Mouse (Mus musculus) gastrocnemius, postnatal 25 days (tissue): Measurements from ENCODE around the gene Plekhn1. TPM values are rescaled to one million over a fixed set of nuclear protein-coding genes. Genes with fewer than 3 reads are reported as not detected.

Experiments
- DNase-seq: peaks from one replicate; pipeline ENCODE4 v3.0.0; 2022
- long read RNA-seq, 2 experiments: library from polyadenylated mRNA; stranded (forward); transcript quantifications; one replicate each; pipeline ENCODE4 v2.0.0; 2021
- total RNA-seq, 2 experiments: library from RNA; stranded (reverse); gene quantifications; 1 replicate in 1 of 2; 2 replicates in 1 of 2; pipeline ENCODE4 v1.2.3; 2021

Gene Plekhn1
- 1 to 10 TPM; 5.4 to 6.9 TPM for total RNA-seq
- long read RNA-seq, experiment 1, transcript Plekhn1-201 (12 exons, 3,014 nt) = major isoform, 9 of 17 reads
- long read RNA-seq, experiment 1, partial matches to known transcripts = 0 of 17 reads
- long read RNA-seq, experiment 1, other reads (novel, unspliced or antisense) = 8 of 17 reads
- long read RNA-seq, experiment 2, transcript Plekhn1-201 (12 exons, 3,014 nt) = major isoform, 8 of 16 reads
- long read RNA-seq, experiment 2, partial matches to known transcripts = 1 of 16 reads
- long read RNA-seq, experiment 2, other reads (novel, unspliced or antisense) = 7 of 16 reads

- peak; percentile 75 for DNase-seq
Observed at GRCm38 (mm10) chr4:156234701-156235213, at the start of gene Plekhn1. Plekhn1 (minus strand) TSS chr4:156234857.

- DNase-seq = no peak
Observed at GRCm38 (mm10) chr4:156255078-156255839, 20.6 kb upstream of the Plekhn1 start, which contains the start of gene Samd11. Samd11 (minus strand) TSS chr4:156255657.

GRCm38 (mm10) chr4:156254361-156255077 lies 19.9 kb upstream of the Plekhn1 start:
- no peak for DNase-seq

- DNase-seq = no peak
Observed at GRCm38 (mm10) chr4:156253043-156253442, 18.4 kb upstream of the Plekhn1 start.

- no peak for DNase-seq
Observed at GRCm38 (mm10) chr4:156252619-156253018, 18.0 kb upstream of the Plekhn1 start.

GRCm38 (mm10) chr4:156252140-156252539 lies 17.5 kb upstream of the Plekhn1 start:
- no peak for DNase-seq

GRCm38 (mm10) chr4:156251081-156251480 lies 16.4 kb upstream of the Plekhn1 start:
- DNase-seq = no peak

GRCm38 (mm10) chr4:156249567-156249966 lies 14.9 kb upstream of the Plekhn1 start:
- DNase-seq = no peak

- DNase-seq = no peak
Observed at GRCm38 (mm10) chr4:156236651-156237447, 2.2 kb upstream of the Plekhn1 start.

GRCm38 (mm10) chr4:156235808-156236533 lies 1.3 kb upstream of the Plekhn1 start, which contains the start of gene Noc2l:
Noc2l (plus strand) TSS chr4:156236010.
- DNase-seq = peak; percentile 89

GRCm38 (mm10) chr4:156235360-156235770 lies 708 bp upstream of the Plekhn1 start:
- DNase-seq = no peak

- DNase-seq = no peak
Observed at GRCm38 (mm10) chr4:156234021-156234501, 596 bp downstream of the Plekhn1 start.

GRCm38 (mm10) chr4:156228393-156229024 lies 6.1 kb downstream of the Plekhn1 start:
- DNase-seq = no peak

- DNase-seq = no peak
Observed at GRCm38 (mm10) chr4:156227752-156228392, 6.8 kb downstream of the Plekhn1 start.

GRCm38 (mm10) chr4:156224276-156224675 lies 10.4 kb downstream of the Plekhn1 start:
- DNase-seq = no peak

- DNase-seq = no peak
Observed at GRCm38 (mm10) chr4:156219936-156220335, 14.7 kb downstream of the Plekhn1 start.

- DNase-seq = no peak
Observed at GRCm38 (mm10) chr4:156217838-156218237, 16.8 kb downstream of the Plekhn1 start.

GRCm38 (mm10) chr4:156217022-156217669 lies 17.5 kb downstream of the Plekhn1 start:
- peak; percentile 49 for DNase-seq

- no peak for DNase-seq
Observed at GRCm38 (mm10) chr4:156216196-156216595, 18.5 kb downstream of the Plekhn1 start.
